Mouse (Mus musculus) lung, postnatal 4 days (tissue): ENCODE measurements at regions not wholly inside any gene's neighbourhood (a gene's known extent, or its start where the extent isn't known, plus 50 kb on each side); places are given as distances from the start of the nearest gene placed in this dataset.
"Not testable (repeated sequence)": the region's sequence is repeated elsewhere in the genome, so short reads cannot be mapped to it uniquely, and the experiment has no call there.

ENCODE experiments used
- DNase-seq, 2 experiments: peaks; one replicate each; pipeline ENCODE4 v3.0.0; 2021

GRCm38 (mm10) chr17:13654606-13655005, 105.7 kb upstream of the Afdn start:
- not testable (repeated sequence) for DNase-seq

- DNase-seq, result no peak
Observed at GRCm38 (mm10) chr17:13656065-13656464, 104.3 kb upstream of the Afdn start.

- peak; percentile 40 to 63 for DNase-seq
Observed at GRCm38 (mm10) chr17:13656485-13657181, 103.7 kb upstream of the Afdn start.

GRCm38 (mm10) chr17:13657182-13657562, 103.2 kb upstream of the Afdn start:
- DNase-seq, result no peak

GRCm38 (mm10) chr17:13657656-13658292, 102.6 kb upstream of the Afdn start:
- DNase-seq, result no peak

- DNase-seq, result peak in 1 of 2 experiments; percentile 31
Observed at GRCm38 (mm10) chr17:13658321-13658978, 101.9 kb upstream of the Afdn start.

GRCm38 (mm10) chr17:13659103-13659502, 101.2 kb upstream of the Afdn start:
- DNase-seq, result peak; percentile 77 to 82

GRCm38 (mm10) chr17:13659943-13660342, 100.4 kb upstream of the Afdn start:
- DNase-seq, result peak in 1 of 2 experiments; percentile 48

GRCm38 (mm10) chr17:13661023-13661422, 99.3 kb upstream of the Afdn start:
- DNase-seq, result no peak

- DNase-seq, result no peak
Observed at GRCm38 (mm10) chr17:13662152-13662551, 98.2 kb upstream of the Afdn start.
